Comparison of ENCODE assay signal across 36 mouse cellular contexts in the genomic region with DNA sequence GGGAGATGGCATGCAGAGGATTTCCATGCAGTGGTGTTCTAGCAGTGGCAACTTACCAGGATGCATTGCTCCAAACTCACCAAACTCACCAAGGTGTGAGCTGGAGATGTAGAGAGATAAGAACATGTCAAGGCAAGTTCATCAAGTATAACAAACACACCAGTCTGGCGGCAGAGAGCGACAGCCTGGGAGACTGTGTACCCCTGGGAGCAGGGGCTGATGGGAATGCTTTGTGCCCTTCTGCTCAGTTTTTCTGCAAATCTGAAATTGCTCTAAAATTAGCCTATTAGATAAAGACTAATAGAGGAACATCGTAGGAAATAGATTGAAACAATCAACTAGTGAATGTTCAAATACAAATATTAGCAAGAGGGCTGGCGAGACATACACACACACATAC. TPM values are rescaled to one million over a fixed set of nuclear protein-coding genes. Genes with fewer than 3 reads are reported as not detected.
"Had no signal": no experiment of that assay in that cellular context is flagged by ENCODE, and none has a peak within 500 bp of the region (broad histone marks: within the 10 kb centered on the region; RNA-seq: fewer than 3 reads in every experiment).

No protein-coding gene starts in this region.

- H3K9me3 ChIP-seq: heart, embryonic 13.5 days; heart, embryonic 15.5 days; hindbrain, embryonic 15.5 days; kidney, embryonic 15.5 days; limb, embryonic 13.5 days; limb, embryonic 15.5 days; liver, embryonic 12.5 days had no signal

- ATAC-seq: hindbrain, postnatal 0 days; intestine, embryonic 16.5 days; liver, embryonic 12.5 days had no signal

- H3K4me1 ChIP-seq: heart, embryonic 13.5 days; heart, embryonic 15.5 days; hindbrain, embryonic 15.5 days; kidney, embryonic 15.5 days; liver, embryonic 12.5 days had no signal

- DNase-seq: gastrocnemius, postnatal 14 days; gastrocnemius, postnatal 36 days; heart, adult 2 months; heart, postnatal 14 days; heart, postnatal 36 days had no signal

- H3K9ac ChIP-seq: heart, embryonic 13.5 days; heart, embryonic 15.5 days; hindbrain, embryonic 13.5 days; hindbrain, embryonic 15.5 days; kidney, embryonic 15.5 days; limb, embryonic 13.5 days; limb, embryonic 15.5 days; liver, embryonic 12.5 days; liver, embryonic 14.5 days had no signal

- H3K4me2 ChIP-seq: heart, embryonic 11.5 days; heart, embryonic 13.5 days; heart, embryonic 15.5 days; hindbrain, embryonic 13.5 days; hindbrain, embryonic 15.5 days; kidney, embryonic 15.5 days; limb, embryonic 13.5 days; limb, embryonic 15.5 days; liver, embryonic 12.5 days had no signal

- H3K36me3 ChIP-seq: heart, embryonic 13.5 days; heart, embryonic 15.5 days; hindbrain, embryonic 13.5 days; hindbrain, embryonic 15.5 days; kidney, embryonic 15.5 days; limb, embryonic 13.5 days; limb, embryonic 15.5 days; liver, embryonic 12.5 days had no signal

- H3K4me3 ChIP-seq: heart, adult 2 months; heart, embryonic 13.5 days; heart, embryonic 15.5 days; hindbrain, embryonic 13.5 days; hindbrain, embryonic 15.5 days; kidney, embryonic 15.5 days; limb, embryonic 13.5 days; limb, embryonic 15.5 days; liver, embryonic 12.5 days had no signal

- H3K27ac ChIP-seq: heart, adult 2 months; heart, embryonic 13.5 days; heart, embryonic 15.5 days; hindbrain, embryonic 13.5 days; hindbrain, embryonic 15.5 days; hindbrain, postnatal 0 days; kidney, embryonic 15.5 days; kidney, postnatal 0 days; limb, embryonic 13.5 days; limb, embryonic 15.5 days; liver, embryonic 12.5 days; liver, embryonic 14.5 days had no signal

RNA-seq across cellular contexts. Expression of gene Gpr12, which starts 6.6 kb away (rescaled TPM):
- total RNA-seq: gastrocnemius, adult 18-20 months; gastrocnemius, adult 8-10 months; gastrocnemius, postnatal 14 days; gastrocnemius, postnatal 36 days; heart, adult 2 months; heart, postnatal 14 days; heart, postnatal 36 days; hematopoietic stem cell, adult 5-6 weeks had no signal
- polyA plus RNA-seq: gonadal fat pad, adult 2 months; heart, embryonic 11.5 days; heart, embryonic 13.5 days; heart, embryonic 15.5 days; heart, postnatal 0 days; intestine, embryonic 16.5 days; large intestine, adult 2 months; liver, embryonic 12.5 days had no signal

RNA-seq across cellular contexts. Expression of gene Gm3415, which starts 35.7 kb away (rescaled TPM):
- total RNA-seq: gastrocnemius, adult 18-20 months; gastrocnemius, adult 8-10 months; gastrocnemius, postnatal 14 days; gastrocnemius, postnatal 36 days; heart, adult 2 months; heart, postnatal 14 days; heart, postnatal 36 days; hematopoietic stem cell, adult 5-6 weeks; hindbrain, postnatal 0 days; layer of hippocampus, postnatal 14 days; left cerebral cortex, adult 18-20 months; left cerebral cortex, adult 8-10 months; left cerebral cortex, postnatal 10 days; left cerebral cortex, postnatal 25 days; left cerebral cortex, postnatal 4 days; liver, adult 2 months had no signal
- polyA plus RNA-seq: gonadal fat pad, adult 2 months; heart, adult 2 months; heart, embryonic 11.5 days; heart, embryonic 13.5 days; heart, embryonic 15.5 days; heart, postnatal 0 days; hindbrain, embryonic 11.5 days; hindbrain, embryonic 13.5 days; hindbrain, embryonic 15.5 days; hindbrain, postnatal 0 days; intestine, embryonic 14.5 days; intestine, embryonic 16.5 days; kidney, adult 2 months; kidney, embryonic 15.5 days; kidney, postnatal 0 days; large intestine, adult 2 months; limb, embryonic 11.5 days; limb, embryonic 13.5 days; limb, embryonic 15.5 days; liver, adult 2 months; liver, embryonic 12.5 days; liver, embryonic 14.5 days; liver, embryonic 16.5 days had no signal

RNA-seq across cellular contexts. Expression of gene Gm3409, which starts 54.2 kb away (rescaled TPM):
- total RNA-seq: gastrocnemius, adult 18-20 months; gastrocnemius, adult 8-10 months; gastrocnemius, postnatal 14 days; gastrocnemius, postnatal 36 days; heart, adult 2 months; heart, postnatal 14 days; heart, postnatal 36 days; hematopoietic stem cell, adult 5-6 weeks; hindbrain, postnatal 0 days; layer of hippocampus, postnatal 14 days; left cerebral cortex, adult 18-20 months; left cerebral cortex, adult 8-10 months; left cerebral cortex, postnatal 10 days; left cerebral cortex, postnatal 25 days; left cerebral cortex, postnatal 4 days; liver, adult 2 months had no signal
- polyA plus RNA-seq: gonadal fat pad, adult 2 months; heart, adult 2 months; heart, embryonic 11.5 days; heart, embryonic 13.5 days; heart, embryonic 15.5 days; heart, postnatal 0 days; hindbrain, embryonic 11.5 days; hindbrain, embryonic 13.5 days; hindbrain, embryonic 15.5 days; hindbrain, postnatal 0 days; intestine, embryonic 14.5 days; intestine, embryonic 16.5 days; kidney, adult 2 months; kidney, embryonic 15.5 days; kidney, postnatal 0 days; large intestine, adult 2 months; limb, embryonic 11.5 days; limb, embryonic 13.5 days; limb, embryonic 15.5 days; liver, adult 2 months; liver, embryonic 12.5 days; liver, embryonic 14.5 days; liver, embryonic 16.5 days had no signal
